Mouse (Mus musculus): ENCODE measurements around the gene Mylk2.

Mylk2 gene

DNA sequence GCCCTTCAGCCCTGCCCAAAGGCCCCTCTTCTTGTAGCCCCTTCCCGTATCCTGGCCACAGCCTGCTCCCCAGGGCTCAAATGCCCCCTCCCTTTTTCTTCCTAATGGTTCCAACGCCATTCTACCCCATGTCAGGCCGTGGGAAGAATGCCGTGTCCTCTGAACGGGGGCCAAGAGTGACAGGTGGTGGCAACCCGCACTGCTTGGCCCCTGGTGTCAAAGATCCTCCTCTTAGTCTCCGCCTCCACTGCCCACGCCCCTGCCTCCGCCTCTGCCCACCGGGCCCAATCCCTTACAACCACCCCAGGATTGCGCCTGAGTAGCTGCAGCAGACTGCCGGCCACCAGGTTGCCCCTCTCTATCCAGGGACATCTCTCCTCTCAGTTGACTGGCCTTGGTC, at the start of gene Mylk2:
Gene Mylk2, plus strand, starts transcription at position 322 of the 400 bp plus-strand sequence.
- no peak for DNase-seq (ENCODE audit: low spot score in 2 of 2)

DNA sequence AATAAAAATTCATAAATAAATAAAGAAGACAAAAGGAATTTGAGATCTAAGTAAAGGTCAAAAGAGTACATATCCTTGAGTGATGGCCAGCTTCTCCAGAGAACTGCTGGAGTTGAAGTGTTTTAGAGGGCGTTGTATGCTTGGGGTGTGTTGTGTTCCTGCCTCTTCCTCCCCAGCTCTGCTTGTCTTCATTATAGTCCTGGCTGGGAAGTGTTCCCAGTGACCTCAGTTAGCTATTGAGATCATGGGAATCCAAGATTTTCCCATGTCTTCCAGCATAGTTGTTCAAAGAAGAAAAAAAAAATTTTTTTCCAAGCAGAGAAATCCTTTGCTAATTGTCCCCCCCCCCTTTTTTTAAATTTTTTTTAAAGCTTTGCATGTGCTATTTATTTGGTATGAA, 49.3 kb upstream of the Mylk2 start:
- no peak for DNase-seq (ENCODE audit: low spot score in 2 of 2)

DNA sequence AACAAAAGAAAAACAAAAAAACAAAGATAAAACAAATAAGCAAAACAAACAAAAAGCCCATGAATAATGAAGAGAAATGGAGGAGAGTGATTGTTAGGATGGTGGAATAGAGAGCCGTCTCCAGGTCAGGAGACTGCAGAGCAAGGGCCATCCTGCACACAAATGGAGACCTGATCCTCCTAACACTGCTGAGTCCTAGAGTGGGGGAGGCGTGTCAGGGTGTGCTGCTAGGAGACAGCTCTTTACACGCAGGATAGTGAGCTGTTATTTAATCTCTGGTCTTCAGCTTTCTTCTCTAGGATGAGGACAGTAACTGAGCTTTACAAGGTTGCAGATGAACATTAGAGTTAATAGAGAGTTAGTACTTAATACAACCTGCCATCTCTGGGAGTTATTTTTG, 48.5 kb upstream of the Mylk2 start:
- DNase-seq (ENCODE audit: low spot score in 2 of 2): no peak

DNA sequence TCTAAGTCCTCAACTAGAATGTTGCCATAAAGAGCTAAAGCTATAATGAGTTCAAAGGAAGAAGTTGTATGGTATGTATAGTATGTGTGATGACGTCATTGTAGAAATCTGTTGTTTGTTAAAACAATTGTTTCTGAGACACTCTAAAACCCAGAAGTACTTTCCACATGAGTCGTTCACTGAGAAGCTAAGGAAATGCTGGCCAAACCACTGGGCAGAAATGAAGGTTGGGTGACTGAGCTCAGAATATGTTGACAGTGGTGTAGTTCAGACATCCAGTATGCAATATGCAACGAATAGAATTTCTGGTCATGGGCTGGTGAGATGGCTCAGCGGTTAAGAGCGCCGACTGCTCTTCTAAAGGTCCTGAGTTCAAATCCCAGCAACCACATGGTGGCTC, 47.8 kb upstream of the Mylk2 start:
- DNase-seq (ENCODE audit: low spot score in 2 of 2): no peak

DNA sequence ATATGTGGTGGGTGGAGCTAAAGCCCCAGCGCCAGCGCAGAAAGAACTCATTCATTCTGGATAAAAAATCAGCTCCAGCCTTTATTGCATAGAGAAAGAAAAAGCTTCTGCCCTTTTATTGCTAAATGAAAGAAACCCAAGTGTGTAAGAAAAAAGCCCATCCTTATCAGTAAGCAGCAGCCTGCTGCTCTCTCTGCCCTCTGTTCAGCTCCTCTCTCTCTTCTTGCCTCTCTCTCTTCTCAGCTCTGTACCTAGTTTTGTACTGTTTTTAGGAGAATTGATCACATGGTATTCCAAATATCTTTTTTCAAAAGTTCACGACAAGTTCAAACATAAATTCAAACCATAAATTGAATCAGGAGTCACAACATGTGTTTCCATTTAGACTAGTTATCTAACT, 32.9 kb upstream of the Mylk2 start:
- DNase-seq (ENCODE audit: low spot score in 2 of 2): no peak

DNA sequence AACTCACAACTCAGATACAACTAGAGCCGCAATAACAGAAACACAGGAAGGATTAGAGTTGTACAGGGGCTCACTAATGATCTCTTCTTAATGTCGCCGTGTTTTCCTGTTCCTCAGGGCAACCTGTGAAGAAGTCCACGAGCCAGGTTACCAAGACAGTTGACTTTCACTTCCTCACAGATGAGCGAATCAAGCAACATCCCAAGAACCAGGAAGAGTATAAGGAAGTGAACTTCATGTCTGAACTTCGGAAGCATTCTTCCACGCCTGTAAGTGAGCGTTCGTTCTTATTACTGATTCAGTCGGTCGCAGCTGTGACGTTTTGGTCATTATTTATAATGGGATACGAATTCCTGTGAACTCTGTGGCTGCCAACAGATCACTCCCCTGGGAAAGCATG, 30.3 kb upstream of the Mylk2 start:
- no peak for DNase-seq (ENCODE audit: low spot score in 2 of 2)

DNA sequence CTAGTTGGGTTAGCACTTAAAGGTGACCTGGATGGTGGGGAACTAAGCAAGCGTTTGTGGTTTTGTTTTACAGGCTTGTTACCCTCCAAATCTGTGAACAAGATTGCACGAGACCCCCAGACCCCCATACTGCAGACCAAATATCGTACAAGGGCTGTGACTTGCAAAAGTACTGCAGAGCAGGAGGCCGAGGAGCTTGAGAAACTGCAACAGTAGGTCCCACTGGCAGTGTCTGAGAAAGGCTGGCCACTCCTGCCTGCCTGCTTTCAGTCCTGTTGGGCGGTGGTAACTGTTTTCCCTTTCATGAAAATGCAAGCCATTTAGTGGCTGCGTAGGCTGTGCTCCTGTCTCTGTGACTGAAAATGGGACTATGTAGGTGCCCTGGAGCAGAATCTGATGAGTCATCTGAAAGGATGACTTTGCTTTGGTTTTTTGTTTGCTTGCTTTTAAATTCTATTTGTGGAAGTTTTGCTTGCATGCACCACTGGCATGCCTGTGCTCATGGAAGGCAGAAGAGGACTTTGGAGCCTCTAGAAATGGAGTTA, 27.0 kb upstream of the Mylk2 start:
- DNase-seq (ENCODE audit: low spot score in 2 of 2): no peak

- DNase-seq (ENCODE audit: low spot score in 2 of 2): no peak
These were observed 23.9 kb upstream of the Mylk2 start for GRCm38 (mm10) chr2:152887230-152887629.

GRCm38 (mm10) chr2:152888774-152889173, 22.4 kb upstream of the Mylk2 start:
- no peak for DNase-seq (ENCODE audit: low spot score in 2 of 2)

- DNase-seq (ENCODE audit: low spot score in 2 of 2): no peak
These were observed 15.3 kb upstream of the Mylk2 start for GRCm38 (mm10) chr2:152895834-152896233.

DNA sequence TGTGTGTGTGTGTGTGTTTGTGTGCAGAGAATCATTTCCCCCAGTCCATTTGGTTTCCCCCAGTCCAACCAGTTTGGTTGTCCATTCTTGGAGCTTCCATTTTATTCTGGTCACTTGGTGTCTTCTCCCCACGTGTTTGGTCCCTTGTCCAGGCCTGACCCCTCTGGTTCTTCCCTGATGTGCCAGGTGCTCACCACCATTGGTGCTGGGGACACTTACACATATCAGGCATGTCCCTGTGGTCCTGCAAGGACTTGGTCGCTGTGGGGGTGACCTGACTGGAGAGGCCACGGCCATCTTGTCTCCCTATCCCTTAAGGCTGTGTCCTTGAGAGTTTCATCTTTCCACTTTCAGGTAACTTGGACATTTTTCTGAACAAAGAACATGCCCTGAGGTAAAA, 14.2 kb upstream of the Mylk2 start:
- no peak for DNase-seq (ENCODE audit: low spot score in 2 of 2)

- DNase-seq (ENCODE audit: low spot score in 2 of 2): no peak
These were observed 12.1 kb upstream of the Mylk2 start for GRCm38 (mm10) chr2:152899011-152899410.

- no peak for DNase-seq (ENCODE audit: low spot score in 2 of 2)
These were observed 9.9 kb upstream of the Mylk2 start for GRCm38 (mm10) chr2:152901296-152901695.

GRCm38 (mm10) chr2:152902658-152903057, 8.5 kb upstream of the Mylk2 start:
- no peak for DNase-seq (ENCODE audit: low spot score in 2 of 2)

GRCm38 (mm10) chr2:152903586-152903985, 7.6 kb upstream of the Mylk2 start:
- DNase-seq (ENCODE audit: low spot score in 2 of 2): no peak

GRCm38 (mm10) chr2:152904127-152904643, 7.0 kb upstream of the Mylk2 start:
- DNase-seq (ENCODE audit: low spot score in 2 of 2): no peak

- no peak for DNase-seq (ENCODE audit: low spot score in 2 of 2)
These were observed 5.9 kb upstream of the Mylk2 start for GRCm38 (mm10) chr2:152905036-152905829.

- no peak for DNase-seq (ENCODE audit: low spot score in 2 of 2)
These were observed 4.7 kb upstream of the Mylk2 start for GRCm38 (mm10) chr2:152906274-152907037.

- DNase-seq (ENCODE audit: low spot score in 2 of 2): no peak
These were observed 3.8 kb upstream of the Mylk2 start for GRCm38 (mm10) chr2:152907114-152907943.

DNA sequence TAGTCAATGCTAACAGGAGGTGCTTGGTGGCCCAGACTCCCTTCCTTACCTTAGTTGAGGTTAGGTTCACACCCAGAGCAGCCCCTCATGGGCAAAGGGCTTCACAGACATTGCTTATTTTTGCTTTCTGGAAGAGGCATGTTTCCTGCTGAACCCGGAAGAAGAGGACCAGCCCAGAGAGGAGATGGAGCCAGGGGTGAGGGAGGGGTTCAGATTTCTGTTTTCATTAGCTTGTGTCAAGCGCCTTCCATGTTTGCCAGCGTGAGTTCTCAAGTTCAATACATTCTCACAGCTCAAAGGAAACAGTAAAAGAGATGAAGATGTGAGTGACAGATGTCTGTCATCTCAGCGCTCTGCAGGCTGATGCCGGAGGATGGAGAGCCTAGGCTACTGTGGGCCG, 1.3 kb upstream of the Mylk2 start:
- DNase-seq (ENCODE audit: low spot score in 2 of 2): no peak

- no peak for DNase-seq (ENCODE audit: low spot score in 2 of 2)
These were observed 280 bp downstream of the Mylk2 start for GRCm38 (mm10) chr2:152911432-152911831.

- DNase-seq (ENCODE audit: low spot score in 2 of 2): no peak
These were observed 2.3 kb downstream of the Mylk2 start for GRCm38 (mm10) chr2:152913471-152913870.
